Mouse (Mus musculus): Measurements from ENCODE around the gene Pdlim7. TPM values are rescaled to one million over a fixed set of nuclear protein-coding genes. Genes with fewer than 3 reads are reported as not detected.

The Pdlim7 gene
- 100 to 1,000 TPM in 1 of 2 experiments, 10 to 100 TPM in 1; 68.4 to 106 TPM for polyA plus RNA-seq (2012; fragmentation: generic; extraction: Trizol)

DNA sequence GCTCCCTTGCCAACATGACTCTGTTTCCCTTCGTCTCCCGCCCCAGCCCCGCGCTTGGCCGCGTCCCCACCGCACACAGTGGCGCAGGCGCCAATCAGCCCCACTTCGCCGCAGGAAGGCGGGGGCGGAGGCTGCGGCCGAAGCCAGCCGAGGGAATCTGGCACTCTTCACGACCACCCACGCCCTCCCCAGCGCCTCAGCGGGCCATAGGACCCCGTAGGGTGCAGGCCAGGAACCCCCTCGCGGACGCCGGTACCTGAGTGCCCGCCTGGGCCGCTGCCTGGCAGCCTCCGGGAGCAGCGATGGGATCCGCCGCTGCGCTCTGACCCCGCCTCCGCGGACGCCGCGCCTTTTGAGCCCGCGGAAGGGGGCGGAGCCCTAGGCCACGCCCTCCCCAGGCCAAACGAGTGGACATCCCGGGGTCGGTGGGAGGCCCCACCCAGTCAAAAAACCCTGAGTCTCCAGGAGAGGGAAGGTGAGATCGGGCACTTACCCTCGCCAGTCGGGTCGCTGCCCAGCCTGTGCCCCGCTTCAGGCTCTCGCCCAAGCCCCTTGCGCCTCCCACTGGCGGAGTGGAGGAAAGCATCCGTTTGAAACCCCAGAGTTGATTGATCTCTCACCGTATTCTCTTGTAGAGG is at the start of gene Pdlim7:
TSS of gene Pdlim7 (minus strand) at position 566 of the 638 bp plus-strand sequence.

DNA sequence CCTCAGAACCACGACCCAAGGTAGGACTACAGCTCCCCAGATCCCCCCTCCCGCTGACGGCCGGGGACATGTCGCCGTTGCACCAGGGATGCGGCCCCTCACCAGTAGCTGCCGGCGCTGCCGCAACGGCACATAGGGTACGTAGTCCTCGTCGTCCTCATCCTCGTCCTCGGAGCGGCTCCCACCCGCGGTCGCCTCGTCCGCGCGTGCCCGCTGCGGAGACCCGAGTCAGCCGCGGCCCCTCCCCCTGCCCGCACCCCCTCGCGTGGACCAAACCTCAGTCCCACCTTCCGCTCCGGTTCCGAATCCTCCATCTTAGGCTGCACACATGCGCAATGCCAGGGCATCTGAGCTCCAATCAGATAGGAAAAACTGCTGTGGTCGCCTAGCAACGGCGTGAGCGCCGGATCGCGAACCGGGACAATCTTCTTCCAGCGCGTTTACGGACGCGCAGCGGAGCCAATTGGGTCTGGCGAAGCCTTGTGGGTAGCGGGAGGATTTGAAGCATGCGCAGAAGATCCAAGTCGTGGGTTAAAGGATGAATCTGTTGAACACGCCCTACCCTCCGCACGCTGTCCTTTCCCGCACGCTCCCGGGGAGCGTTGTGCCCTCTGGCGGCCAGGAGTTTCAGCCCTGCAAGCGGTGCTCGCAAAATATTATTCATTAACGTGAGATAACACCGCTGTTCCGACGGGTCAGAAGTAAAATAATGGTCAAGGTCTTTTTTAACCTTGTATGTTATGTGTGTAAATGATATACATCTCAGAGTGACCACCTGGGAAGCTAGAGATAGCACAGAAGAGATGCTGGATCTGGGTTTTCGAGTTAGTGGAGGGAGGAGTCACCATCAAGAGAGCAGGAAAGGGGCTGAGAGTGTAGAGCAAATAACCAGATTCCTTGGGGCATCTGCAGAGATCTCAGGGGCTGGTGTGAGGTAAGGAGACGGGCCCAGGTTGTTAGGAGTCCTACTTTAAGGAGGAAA is 23.0 kb upstream of the Pdlim7 start, which contains the start of gene Ddx41:
TSS of gene Ddx41 (minus strand) at position 465 of the 982 bp plus-strand sequence.

DNA sequence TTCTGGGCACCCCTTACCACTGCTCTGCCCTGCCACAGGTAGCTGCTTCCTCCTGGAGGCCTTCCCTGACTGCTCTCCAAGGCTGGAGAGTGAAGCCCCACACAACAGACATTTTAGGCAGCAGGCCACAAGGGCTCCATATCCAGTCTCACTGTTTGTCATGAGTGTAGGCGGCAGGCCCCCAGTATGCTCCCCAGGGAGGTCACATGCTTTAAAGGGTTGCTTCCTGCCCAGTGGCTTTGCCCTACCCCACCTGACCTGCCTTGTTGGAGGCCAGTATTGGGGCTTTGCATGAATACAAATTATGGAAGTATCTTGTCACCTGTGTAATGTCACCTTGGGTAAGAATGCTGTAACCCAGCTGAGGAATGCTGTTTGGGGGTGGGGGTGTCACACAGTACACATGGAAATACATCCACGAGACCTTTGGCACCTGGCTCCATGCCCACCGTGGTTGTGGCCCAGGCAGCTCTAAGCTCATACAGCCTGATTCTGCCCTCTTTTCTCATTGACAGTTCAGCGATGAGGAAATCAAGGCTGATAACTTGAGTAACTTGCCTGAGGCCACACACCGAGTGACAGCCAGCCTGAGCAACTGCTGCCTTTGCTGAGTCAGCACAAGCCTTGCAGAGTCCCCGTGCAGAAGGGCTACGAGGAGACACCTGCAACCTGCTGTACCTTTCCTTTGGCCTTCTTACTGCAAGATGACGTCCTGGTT is 15.9 kb upstream of the Pdlim7 start, which contains the start of gene Dok3:
TSS of gene Dok3 (minus strand) at position 99 of the 718 bp plus-strand sequence.

DNA sequence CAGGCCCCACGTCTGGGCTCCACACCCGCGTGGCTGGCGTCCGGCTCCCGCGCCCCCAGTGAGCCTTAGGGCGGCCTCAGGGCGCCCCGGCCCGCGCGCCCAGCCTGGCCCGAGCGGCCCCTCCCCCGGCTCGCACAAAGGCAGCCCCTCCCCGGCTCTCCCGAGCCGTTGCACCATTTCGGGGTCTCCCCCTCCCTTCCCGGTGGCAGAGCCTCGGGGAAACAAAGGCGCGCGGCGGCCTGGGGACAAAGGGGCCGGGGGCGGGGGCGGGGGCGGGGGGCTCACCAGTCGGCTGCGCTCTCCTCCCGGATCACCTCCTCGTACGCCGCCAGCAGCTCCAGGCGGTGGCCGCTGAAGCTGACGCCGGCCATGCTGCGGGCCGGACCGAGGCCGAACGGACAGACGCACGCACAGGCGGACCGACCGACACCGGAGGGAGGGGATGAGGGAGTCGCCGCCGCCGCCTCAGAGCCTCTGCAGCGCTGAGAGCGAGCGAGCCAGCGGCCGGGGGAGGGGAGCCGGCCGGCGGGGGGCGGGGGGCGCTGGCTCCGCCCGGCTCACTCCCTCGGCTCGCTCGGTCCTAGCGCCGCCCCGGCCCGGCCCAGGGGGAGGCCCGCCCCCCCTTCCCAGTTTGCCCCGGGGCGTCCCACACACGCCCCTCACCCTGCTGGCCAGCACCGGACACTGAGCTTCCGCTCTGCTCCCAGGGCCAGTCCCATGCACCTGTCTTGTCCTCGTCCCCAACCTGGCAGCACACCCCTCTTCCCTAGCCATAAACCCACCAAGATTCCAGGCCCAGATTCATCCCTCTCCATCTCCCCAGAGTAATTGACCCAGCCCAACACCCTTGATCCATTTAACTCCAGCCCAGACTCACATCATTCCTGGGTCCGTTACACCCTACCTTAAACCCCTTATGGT is 25.6 kb downstream of the Pdlim7 start, which contains the start of gene Dbn1:
TSS of gene Dbn1 (minus strand) at position 534 of the 921 bp plus-strand sequence.

DNA sequence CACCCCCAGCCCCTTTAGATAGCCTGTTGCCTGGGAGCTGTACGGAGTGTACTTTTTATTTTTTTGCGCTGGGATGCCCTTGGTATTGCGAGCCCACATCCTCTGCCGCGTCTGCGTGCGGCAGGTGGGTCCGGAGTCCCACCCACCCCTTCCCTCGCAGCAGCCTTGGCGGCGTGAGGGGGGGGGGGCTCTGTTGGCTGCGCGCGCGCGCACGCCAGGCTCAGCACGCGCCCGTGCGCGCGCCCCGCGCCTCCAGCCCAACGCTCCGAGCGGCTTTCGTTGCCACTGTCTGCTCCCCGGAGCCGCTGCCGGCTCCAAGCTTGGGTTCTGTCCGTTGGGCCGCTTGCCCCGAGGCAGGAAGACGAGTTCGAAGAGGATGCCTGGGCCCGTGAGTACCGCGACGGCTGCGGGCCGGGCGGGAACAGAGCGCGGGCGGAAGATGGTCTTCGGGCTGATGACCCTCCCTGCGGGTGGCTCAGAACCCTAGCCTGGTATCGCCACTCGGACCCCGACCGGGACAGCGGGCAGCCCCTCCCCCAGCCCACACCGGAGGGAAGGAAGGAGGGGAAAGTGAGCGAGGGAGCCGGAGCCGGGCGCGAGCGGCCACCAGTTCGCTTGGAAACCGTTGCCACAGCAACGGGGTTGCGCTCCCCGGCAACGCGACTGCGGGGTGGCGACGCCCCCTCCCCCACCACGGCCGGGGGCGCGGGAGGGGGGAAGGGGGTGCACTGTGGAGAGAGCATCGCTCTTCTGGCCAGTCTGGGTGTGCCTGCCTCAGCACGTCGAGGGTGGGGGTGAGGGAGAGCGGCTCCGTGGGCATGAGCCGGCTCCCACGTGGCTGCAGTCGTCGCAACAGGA is 49.2 kb downstream of the Pdlim7 start, which contains the start of gene Prr7:
TSS of gene Prr7 (plus strand) at position 241 of the 858 bp plus-strand sequence.

Other genes starting within 250 kb of the Pdlim7 start
- 100 to 1,000 TPM; 501 to 815 TPM for gene Prelid1, start 193.2 kb downstream of the Pdlim7 start, polyA plus RNA-seq (2012; fragmentation: generic; extraction: Trizol)
- gene Rab24, start 191.7 kb downstream of the Pdlim7 start, polyA plus RNA-seq (2012; fragmentation: generic; extraction: Trizol) = 10 to 100 TPM; 42.3 to 74.0 TPM
- gene Mxd3, start 183.9 kb downstream of the Pdlim7 start, polyA plus RNA-seq (2012; fragmentation: generic; extraction: Trizol) = 10 to 100 TPM; 56.2 to 85.5 TPM
- gene Lman2, start 150.9 kb downstream of the Pdlim7 start, polyA plus RNA-seq (2012; fragmentation: generic; extraction: Trizol) = 100 to 1,000 TPM in 1 of 2 experiments, 10 to 100 TPM in 1; 98.4 to 103 TPM
- gene Rgs14, start 143.9 kb downstream of the Pdlim7 start, polyA plus RNA-seq (2012; fragmentation: generic; extraction: Trizol) = under 1 TPM in 1 of 2 experiments, not detected in 1; 0.07 TPM
- not detected for gene Slc34a1, start 115.5 kb downstream of the Pdlim7 start, polyA plus RNA-seq (2012; fragmentation: generic; extraction: Trizol)
- not detected for gene Pfn3, start 98.4 kb downstream of the Pdlim7 start, polyA plus RNA-seq (2012; fragmentation: generic; extraction: Trizol)
- not detected for gene F12, start 86.9 kb downstream of the Pdlim7 start, polyA plus RNA-seq (2012; fragmentation: generic; extraction: Trizol)
- gene Grk6, start 68.6 kb downstream of the Pdlim7 start, polyA plus RNA-seq (2012; fragmentation: generic; extraction: Trizol) = 10 to 100 TPM; 43.0 to 50.7 TPM
- gene Prr7, start 49.4 kb downstream of the Pdlim7 start, polyA plus RNA-seq (2012; fragmentation: generic; extraction: Trizol) = 1 to 10 TPM; 2.8 to 4.0 TPM
- gene Dbn1, start 25.6 kb downstream of the Pdlim7 start, polyA plus RNA-seq (2012; fragmentation: generic; extraction: Trizol) = 10 to 100 TPM in 1 of 2 experiments, 1 to 10 TPM in 1; 2.5 to 20.5 TPM
- gene Dok3, start 15.6 kb upstream of the Pdlim7 start, polyA plus RNA-seq (2012; fragmentation: generic; extraction: Trizol) = 1 to 10 TPM in 1 of 2 experiments, under 1 TPM in 1; 0.34 to 1.7 TPM
- 10 to 100 TPM; 49.9 to 50.1 TPM for gene Ddx41, start 23.0 kb upstream of the Pdlim7 start, polyA plus RNA-seq (2012; fragmentation: generic; extraction: Trizol)
- gene Fam193b, start 57.4 kb upstream of the Pdlim7 start, polyA plus RNA-seq (2012; fragmentation: generic; extraction: Trizol) = 10 to 100 TPM in 1 of 2 experiments, 1 to 10 TPM in 1; 9.0 to 47.1 TPM
- gene Tmed9, start 60.1 kb upstream of the Pdlim7 start, polyA plus RNA-seq (2012; fragmentation: generic; extraction: Trizol) = 100 to 1,000 TPM; 105 to 221 TPM
- gene B4galt7, start 86.2 kb upstream of the Pdlim7 start, polyA plus RNA-seq (2012; fragmentation: generic; extraction: Trizol) = 10 to 100 TPM in 1 of 2 experiments, 1 to 10 TPM in 1; 4.8 to 13.1 TPM
- gene Caml, start 109.3 kb upstream of the Pdlim7 start, polyA plus RNA-seq (2012; fragmentation: generic; extraction: Trizol) = 10 to 100 TPM; 14.1 to 40.8 TPM
- 1 to 10 TPM; 1.7 to 8.0 TPM for gene Ddx46, start 121.4 kb upstream of the Pdlim7 start, polyA plus RNA-seq (2012; fragmentation: generic; extraction: Trizol)
- gene B230219D22Rik, start 179.4 kb upstream of the Pdlim7 start, polyA plus RNA-seq (2012; fragmentation: generic; extraction: Trizol) = 1 to 10 TPM in 1 of 2 experiments, under 1 TPM in 1; 0.85 to 9.6 TPM
- 10 to 100 TPM in 1 of 2 experiments, 1 to 10 TPM in 1; 5.5 to 59.7 TPM for gene Txndc15, start 201.0 kb upstream of the Pdlim7 start, polyA plus RNA-seq (2012; fragmentation: generic; extraction: Trizol)
- gene Pcbd2, start 213.7 kb upstream of the Pdlim7 start, polyA plus RNA-seq (2012; fragmentation: generic; extraction: Trizol) = 10 to 100 TPM; 42.3 to 96.6 TPM